Mouse (Mus musculus) MEL (cell line): Measurements from ENCODE around the gene Prr19.

ENCODE experiments used
- ELF1 ChIP-seq: IDR thresholded peaks from 2 replicates; pipeline ENCODE4 v1.6.1; 2014; ENCODE audit warnings: low read depth, mild to moderate bottlenecking, inconsistent platforms, low read length, improper control_type of control experiment, moderate library complexity
- MAZ ChIP-seq: IDR thresholded peaks from 2 replicates; pipeline ENCODE4 v1.6.1; 2012; ENCODE audit warnings: low read depth, mild to moderate bottlenecking, inconsistent platforms, low read length, improper control_type of control experiment
- TAL1 ChIP-seq: IDR thresholded peaks from 2 replicates; pipeline ENCODE4 v1.6.1; 2012; ENCODE audit warnings: mild to moderate bottlenecking, inconsistent platforms, low read length, moderate library complexity, mixed read lengths

DNA sequence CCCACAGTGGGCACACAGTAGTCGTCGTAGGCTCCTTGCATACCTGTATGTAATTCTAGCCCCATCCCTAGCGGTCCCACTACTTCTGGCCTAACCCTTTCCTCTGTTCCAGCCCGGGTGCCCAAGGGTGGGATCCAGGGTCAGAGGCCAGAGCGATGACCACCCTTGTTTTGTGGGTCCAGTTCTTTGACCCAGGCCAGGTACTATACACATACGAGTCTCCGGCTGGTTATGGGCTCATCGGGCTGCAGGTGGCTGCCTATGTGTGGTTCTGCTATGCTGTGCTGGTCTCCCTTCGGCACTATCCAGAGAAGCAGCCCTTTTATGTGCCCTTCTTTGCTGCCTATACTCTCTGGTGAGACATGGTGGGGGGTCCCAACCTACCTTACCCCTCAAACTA is 8.2 kb downstream of the Prr19 start:
- no peak for TF ChIP-seq MAZ
- no peak for TF ChIP-seq ELF1
- TF ChIP-seq TAL1 = no peak
